Mouse (Mus musculus): ENCODE data around the gene Fundc2. TPM values are rescaled to one million over a fixed set of nuclear protein-coding genes. Genes with fewer than 3 reads are reported as not detected.

Fundc2 gene
- polyA plus RNA-seq (2012; rRNA removed) = 5.7 and 10.9 TPM in 2 replicates
- polyA plus RNA-seq (2014; fragmentation: Nextera tagmentation; extraction: Ambion mirVana) = 42.2 and 44.8 TPM in 2 replicates

DNA sequence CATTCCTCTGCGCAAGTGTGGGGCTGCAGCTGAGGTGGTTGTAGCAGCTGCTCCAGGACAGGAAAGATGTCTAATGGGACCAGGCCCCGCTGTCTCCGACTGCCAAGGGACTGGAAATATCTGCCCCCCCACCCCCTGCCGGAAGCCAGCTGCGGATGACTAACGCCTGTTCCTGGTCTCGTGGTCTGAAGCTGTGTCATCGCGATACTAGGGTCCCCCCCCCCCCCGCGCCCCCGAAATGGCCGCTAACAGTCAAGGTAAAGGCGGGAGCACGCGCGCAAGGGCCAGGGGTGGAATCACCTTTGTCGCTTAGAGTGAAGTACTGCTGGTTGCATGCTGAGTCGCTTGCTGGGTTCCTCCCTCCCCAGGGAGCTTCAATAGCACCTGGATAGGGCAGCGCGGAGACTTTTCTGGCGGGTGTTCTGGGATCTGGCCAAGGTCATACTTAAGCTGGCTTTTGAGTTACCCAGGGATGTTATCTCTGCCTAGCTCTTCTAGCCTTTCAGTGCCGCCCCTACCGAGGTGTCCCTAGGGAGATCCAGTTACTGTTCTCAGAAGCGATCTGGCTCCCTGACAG lies at the start of gene Fundc2, which contains the start of gene F8:
Fundc2 (plus strand) TSS at position 205 of the 577 bp plus-strand sequence.
F8 (minus strand) TSS at position 421 of the 577 bp plus-strand sequence.
- Histone ChIP-seq H3K4me2 (ENCODE audit: low read depth) (peak within 1 kb of the TSS; percentile 67), H3K36me3 (replicated peaks; ENCODE audit: control insufficient read depth, insufficient read depth, low read depth) (no peaks in the 10 kb centered on the region), H3K4me3 (ENCODE audit: insufficient read depth in 1 of 2, low read depth in 2 of 2, low read length in 2 of 2) (peak within 1 kb of the TSS; percentile 61 to 99), H3K4me1 (replicated peaks; ENCODE audit: control insufficient read depth in 2 of 2, insufficient read depth in 2 of 2, low read length in 1 of 2) (peaks cover 0 to 2% of the 10 kb centered on the region in 2 experiments; a peak in 1 of 4 replicates), H3K27ac (peak within 1 kb of the TSS; percentile 69), H3K9ac (replicated peaks) (peak within 1 kb of the TSS; percentile 70), H3K27me3 (ENCODE audit: control insufficient read depth, insufficient read depth, low read length) (no peaks in the 10 kb centered on the region), H3K9me3 (ENCODE audit: control insufficient read depth, low read length) (no peaks in the 10 kb centered on the region)
- ATAC-seq (ENCODE audit: insufficient read depth) (peak; percentile 92), DNase-seq (ENCODE audit: low read depth in 3 of 3, low spot score in 3 of 3) (peak; percentile 47 to 64 (median 61))
- TF ChIP-seq CTCF (IDR thresholded peaks at IDR 0.05; ENCODE audit: low read depth) = no peak
- no peak for TF ChIP-seq EP300 (IDR thresholded peaks at IDR 0.05; ENCODE audit: low read depth)
- WGBS (ENCODE audit: insufficient replicate concordance) = 10% methylated on average over 24 of the region's 25 CpGs

DNA sequence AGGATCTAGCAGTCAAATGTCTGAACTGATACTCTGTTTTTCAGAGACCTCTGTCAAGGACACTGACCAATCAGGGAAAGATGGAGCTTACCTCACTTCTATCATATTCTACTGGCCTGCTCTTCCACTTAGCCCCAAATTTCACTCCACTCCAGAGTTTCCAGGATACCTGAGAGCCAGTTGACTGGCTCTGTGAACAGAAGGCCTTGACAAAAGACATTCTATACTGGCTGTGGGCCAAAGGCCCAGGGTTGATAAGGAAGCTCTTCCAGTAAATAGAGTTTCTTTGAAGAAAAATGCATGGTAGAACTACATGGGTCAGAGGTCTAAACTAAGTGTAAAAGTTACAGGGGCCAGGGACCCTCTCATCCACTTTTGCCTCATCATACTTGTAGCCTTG lies 12.0 kb upstream of the Fundc2 start:
- no peak for ATAC-seq (ENCODE audit: insufficient read depth)
- TF ChIP-seq CTCF (IDR thresholded peaks at IDR 0.05; ENCODE audit: low read depth) (no peak), EP300 (IDR thresholded peaks at IDR 0.05; ENCODE audit: low read depth) (no peak)
- no peaks in the 10 kb centered on the region for H3K27me3 ChIP-seq (ENCODE audit: control insufficient read depth, insufficient read depth, low read length)
- DNase-seq (ENCODE audit: low read depth in 3 of 3, low spot score in 3 of 3) = no peak
- no peak overlapping the region for H3K27ac ChIP-seq
- H3K9ac ChIP-seq (replicated peaks) = no peak overlapping the region
- H3K4me3 ChIP-seq (ENCODE audit: insufficient read depth in 1 of 2, low read depth in 2 of 2, low read length in 2 of 2) = no peak overlapping the region
- no peaks in the 10 kb centered on the region for H3K36me3 ChIP-seq (replicated peaks; ENCODE audit: control insufficient read depth, insufficient read depth, low read depth)
- no peak overlapping the region for H3K4me2 ChIP-seq (ENCODE audit: low read depth)
- no peaks in the 10 kb centered on the region for H3K4me1 ChIP-seq (replicated peaks; ENCODE audit: control insufficient read depth in 2 of 2, insufficient read depth in 2 of 2, low read length in 1 of 2)
- no peaks in the 10 kb centered on the region for H3K9me3 ChIP-seq (ENCODE audit: control insufficient read depth, low read length)

DNA sequence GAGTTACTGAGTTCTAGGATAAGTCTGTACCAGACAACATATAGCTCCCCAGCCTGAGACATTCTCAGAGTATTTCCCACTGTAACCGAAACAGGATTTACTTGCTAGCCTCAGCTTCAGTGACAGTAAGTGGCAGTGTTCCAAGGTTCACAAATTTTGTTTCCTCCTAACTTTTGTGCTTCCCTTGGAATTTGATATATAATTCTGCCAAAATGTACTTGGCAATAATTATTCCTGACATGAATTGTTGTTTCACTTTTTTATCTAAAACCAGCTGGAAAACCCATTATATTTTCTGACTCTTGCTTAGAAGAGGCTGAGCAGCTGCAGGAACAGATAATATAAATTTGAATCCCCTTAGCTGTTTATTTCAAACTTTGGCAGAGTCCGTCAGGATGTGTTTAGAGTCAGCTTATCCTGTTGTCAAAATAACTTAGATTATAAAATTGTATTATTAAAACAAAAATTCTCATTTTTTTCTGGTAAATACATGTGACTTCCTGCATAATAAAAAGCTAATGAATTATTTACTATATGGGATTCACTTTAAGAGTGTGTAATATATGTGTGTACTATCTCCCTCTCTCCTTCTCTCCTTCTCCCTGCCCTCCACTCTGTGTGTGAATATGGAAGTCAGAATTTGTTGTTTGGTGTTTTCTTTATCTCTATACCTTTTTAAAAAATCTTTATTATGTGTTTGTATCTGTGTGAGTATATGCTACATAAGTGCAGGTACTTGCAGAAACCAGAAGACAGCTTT lies 9.4 kb upstream of the Fundc2 start:
- Histone ChIP-seq H3K36me3 (replicated peaks; ENCODE audit: control insufficient read depth, insufficient read depth, low read depth) (no peaks in the 10 kb centered on the region), H3K4me3 (ENCODE audit: insufficient read depth in 1 of 2, low read depth in 2 of 2, low read length in 2 of 2) (no peak overlapping the region), H3K4me1 (replicated peaks; ENCODE audit: control insufficient read depth in 2 of 2, insufficient read depth in 2 of 2, low read length in 1 of 2) (no peaks in the 10 kb centered on the region), H3K9me3 (ENCODE audit: control insufficient read depth, low read length) (no peaks in the 10 kb centered on the region), H3K4me2 (ENCODE audit: low read depth) (no peak overlapping the region), H3K9ac (replicated peaks) (no peak overlapping the region), H3K27ac (no peak overlapping the region), H3K27me3 (ENCODE audit: control insufficient read depth, insufficient read depth, low read length) (no peaks in the 10 kb centered on the region)
- ATAC-seq (ENCODE audit: insufficient read depth) (no peak), DNase-seq (ENCODE audit: low read depth in 3 of 3, low spot score in 3 of 3) (no peak)
- TF ChIP-seq EP300 (IDR thresholded peaks at IDR 0.05; ENCODE audit: low read depth) (no peak), CTCF (IDR thresholded peaks at IDR 0.05; ENCODE audit: low read depth) (no peak)
- WGBS (ENCODE audit: insufficient replicate concordance) = 51% methylated on average over 2 of the region's 2 CpGs

DNA sequence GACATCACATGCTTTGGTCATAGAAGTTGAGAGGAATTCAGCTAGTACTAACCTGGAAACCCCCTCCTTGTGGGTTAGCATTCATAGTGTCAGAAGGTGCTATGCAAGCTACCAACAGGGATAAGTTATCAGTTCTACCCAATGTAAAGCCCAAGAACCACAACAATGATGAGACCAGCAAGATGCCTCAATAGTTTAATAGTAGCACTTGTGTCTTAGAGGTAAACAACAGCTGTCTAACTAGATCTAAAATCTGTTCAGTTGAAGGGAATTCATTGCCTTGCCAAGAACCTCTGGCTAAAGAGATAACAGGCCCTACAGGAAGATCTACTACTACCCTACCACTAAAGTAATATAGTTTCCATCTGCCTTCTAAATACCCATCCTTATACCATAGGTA lies 5.4 kb upstream of the Fundc2 start:
- Histone ChIP-seq H3K36me3 (replicated peaks; ENCODE audit: control insufficient read depth, insufficient read depth, low read depth) (no peaks in the 10 kb centered on the region), H3K27me3 (ENCODE audit: control insufficient read depth, insufficient read depth, low read length) (no peaks in the 10 kb centered on the region), H3K27ac (no peak overlapping the region), H3K4me1 (replicated peaks; ENCODE audit: control insufficient read depth in 2 of 2, insufficient read depth in 2 of 2, low read length in 1 of 2) (peaks cover 0 to 2% of the 10 kb centered on the region in 2 experiments; a peak in 1 of 4 replicates), H3K4me2 (ENCODE audit: low read depth) (no peak overlapping the region), H3K4me3 (ENCODE audit: insufficient read depth in 1 of 2, low read depth in 2 of 2, low read length in 2 of 2) (no peak overlapping the region), H3K9me3 (ENCODE audit: control insufficient read depth, low read length) (no peaks in the 10 kb centered on the region), H3K9ac (replicated peaks) (no peak overlapping the region)
- ATAC-seq (ENCODE audit: insufficient read depth) = peak; percentile 21; the same call in 1 of the 2 replicates
- DNase-seq (ENCODE audit: low read depth in 3 of 3, low spot score in 3 of 3) = no peak
- TF ChIP-seq CTCF (IDR thresholded peaks at IDR 0.05; ENCODE audit: low read depth) = no peak
- TF ChIP-seq EP300 (IDR thresholded peaks at IDR 0.05; ENCODE audit: low read depth) = no peak

DNA sequence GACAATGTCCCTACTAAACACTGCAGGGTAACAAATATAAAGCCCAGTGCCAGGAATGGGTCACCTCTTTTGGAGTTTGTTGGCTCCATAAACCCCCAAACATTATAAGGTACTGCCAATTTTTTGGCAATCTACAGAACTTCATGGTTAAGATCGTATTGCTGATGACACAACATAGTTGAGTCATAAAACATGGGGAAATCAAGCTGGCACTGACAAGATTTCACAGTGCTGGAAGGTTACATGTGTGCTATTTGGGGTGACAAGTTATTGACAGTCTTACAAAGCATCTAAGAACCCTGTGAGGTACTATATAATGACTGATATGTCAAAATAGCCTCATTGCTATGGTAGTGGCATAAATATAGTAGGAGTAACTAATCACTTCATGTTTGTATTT lies 1.0 kb upstream of the Fundc2 start:
- H3K27me3 ChIP-seq (ENCODE audit: control insufficient read depth, insufficient read depth, low read length) = no peaks in the 10 kb centered on the region
- TF ChIP-seq CTCF (IDR thresholded peaks at IDR 0.05; ENCODE audit: low read depth) (no peak), EP300 (IDR thresholded peaks at IDR 0.05; ENCODE audit: low read depth) (no peak)
- no peak overlapping the region for H3K27ac ChIP-seq
- no peak overlapping the region for H3K9ac ChIP-seq (replicated peaks)
- no peak for DNase-seq (ENCODE audit: low read depth in 3 of 3, low spot score in 3 of 3)
- 63% methylated on average over 1 of the region's 1 CpGs for WGBS (ENCODE audit: insufficient replicate concordance)
- ATAC-seq (ENCODE audit: insufficient read depth) = no peak
- no peaks in the 10 kb centered on the region for H3K36me3 ChIP-seq (replicated peaks; ENCODE audit: control insufficient read depth, insufficient read depth, low read depth)
- H3K4me2 ChIP-seq (ENCODE audit: low read depth) = no peak overlapping the region
- H3K4me1 ChIP-seq (replicated peaks; ENCODE audit: control insufficient read depth in 2 of 2, insufficient read depth in 2 of 2, low read length in 1 of 2) = peaks cover 0 to 2% of the 10 kb centered on the region in 2 experiments; a peak in 1 of 4 replicates
- H3K9me3 ChIP-seq (ENCODE audit: control insufficient read depth, low read length) = no peaks in the 10 kb centered on the region
- no peak overlapping the region for H3K4me3 ChIP-seq (ENCODE audit: insufficient read depth in 1 of 2, low read depth in 2 of 2, low read length in 2 of 2)
